Mouse (Mus musculus): ENCODE measurements at regions not wholly inside any gene's neighbourhood (a gene's known extent, or its start where the extent isn't known, plus 50 kb on each side); places are given as distances from the start of the nearest gene placed in this dataset.
A peak's percentile ranks its signal among the peaks of the same experiment; 100 is the strongest.

GRCm38 (mm10) chr1:125223370-125223769 is 212.2 kb downstream of the Actr3 start:
- Histone ChIP-seq H3K4me2 (ENCODE audit: low read depth, low read length) (no peak overlapping the region), H3K4me1 (ENCODE audit: insufficient read depth, low read length) (no peaks in the 10 kb centered on the region), H3K9me3 (ENCODE audit: low read length) (no peaks in the 10 kb centered on the region), H3K4me3 (ENCODE audit: low read length) (no peak overlapping the region), H3K27ac (no peak overlapping the region), H3K27me3 (ENCODE audit: insufficient read depth, low read length) (no peaks in the 10 kb centered on the region), H3K9ac (replicated peaks; ENCODE audit: low read length) (no peak overlapping the region), H3K36me3 (ENCODE audit: insufficient read depth, low read length) (no peaks in the 10 kb centered on the region)
- TF ChIP-seq CTCF (IDR thresholded peaks at IDR 0.05; ENCODE audit: low read depth) = no peak
- ATAC-seq (no peak), DNase-seq (ENCODE audit: low spot score) (no peak)
- 88% methylated on average over 10 of the region's 10 CpGs for WGBS

GRCm38 (mm10) chr1:125216192-125216591 is 219.3 kb downstream of the Actr3 start:
- peak; percentile 83 for DNase-seq (ENCODE audit: low spot score)
- Histone ChIP-seq H3K4me2 (ENCODE audit: low read depth, low read length) (no peak overlapping the region), H3K36me3 (ENCODE audit: insufficient read depth, low read length) (no peaks in the 10 kb centered on the region), H3K4me1 (ENCODE audit: insufficient read depth, low read length) (no peaks in the 10 kb centered on the region), H3K27me3 (ENCODE audit: insufficient read depth, low read length) (no peaks in the 10 kb centered on the region), H3K9me3 (ENCODE audit: low read length) (no peaks in the 10 kb centered on the region), H3K4me3 (ENCODE audit: low read length) (no peak overlapping the region), H3K9ac (replicated peaks; ENCODE audit: low read length) (no peak overlapping the region), H3K27ac (no peak overlapping the region)
- 45% methylated on average over 6 of the region's 6 CpGs for WGBS
- peak; percentile 89 for ATAC-seq
- TF ChIP-seq CTCF (IDR thresholded peaks at IDR 0.05; ENCODE audit: low read depth) = no peak

GRCm38 (mm10) chr1:125187091-125187490 is 248.4 kb downstream of the Actr3 start:
- Histone ChIP-seq H3K4me1 (ENCODE audit: insufficient read depth, low read length) (no peaks in the 10 kb centered on the region), H3K36me3 (ENCODE audit: insufficient read depth, low read length) (no peaks in the 10 kb centered on the region), H3K27me3 (ENCODE audit: insufficient read depth, low read length) (no peaks in the 10 kb centered on the region), H3K27ac (no peak overlapping the region), H3K4me3 (ENCODE audit: low read length) (no peak overlapping the region), H3K4me2 (ENCODE audit: low read depth, low read length) (no peak overlapping the region), H3K9ac (replicated peaks; ENCODE audit: low read length) (no peak overlapping the region), H3K9me3 (ENCODE audit: low read length) (no peaks in the 10 kb centered on the region)
- ATAC-seq = no peak
- DNase-seq (ENCODE audit: low spot score) = no peak
- WGBS = 53% methylated on average over 1 of the region's 1 CpGs
- no peak for TF ChIP-seq CTCF (IDR thresholded peaks at IDR 0.05; ENCODE audit: low read depth)

- no peak for ATAC-seq
These were observed 259.2 kb downstream of the Actr3 start for GRCm38 (mm10) chr1:125176124-125176937.

GRCm38 (mm10) chr1:125174725-125175124 is 260.8 kb downstream of the Actr3 start:
- WGBS = 92% methylated on average over 13 of the region's 13 CpGs
- no peak overlapping the region for H3K27ac ChIP-seq
- H3K36me3 ChIP-seq (ENCODE audit: insufficient read depth, low read length) = no peaks in the 10 kb centered on the region

More at GRCm38 (mm10) chr1:125176124-125176937, 259.2 kb downstream of the Actr3 start:
- H3K27me3 ChIP-seq (ENCODE audit: insufficient read depth, low read length) = no peaks in the 10 kb centered on the region
- no peak overlapping the region for H3K27ac ChIP-seq
- no peak overlapping the region for H3K4me2 ChIP-seq (ENCODE audit: low read depth, low read length)
- DNase-seq (ENCODE audit: low spot score) = no peak
- H3K9ac ChIP-seq (replicated peaks; ENCODE audit: low read length) = no peak overlapping the region
- H3K36me3 ChIP-seq (ENCODE audit: insufficient read depth, low read length) = no peaks in the 10 kb centered on the region
- no peaks in the 10 kb centered on the region for H3K4me1 ChIP-seq (ENCODE audit: insufficient read depth, low read length)
- no peaks in the 10 kb centered on the region for H3K9me3 ChIP-seq (ENCODE audit: low read length)
- H3K4me3 ChIP-seq (ENCODE audit: low read length) = no peak overlapping the region
- no peak for TF ChIP-seq CTCF (IDR thresholded peaks at IDR 0.05; ENCODE audit: low read depth)
- WGBS = 91% methylated on average over 15 of the region's 15 CpGs

GRCm38 (mm10) chr1:125172474-125172873 is 263.1 kb downstream of the Actr3 start:
- Histone ChIP-seq H3K9ac (replicated peaks; ENCODE audit: low read length) (no peak overlapping the region), H3K36me3 (ENCODE audit: insufficient read depth, low read length) (no peaks in the 10 kb centered on the region), H3K4me1 (ENCODE audit: insufficient read depth, low read length) (no peaks in the 10 kb centered on the region), H3K4me2 (ENCODE audit: low read depth, low read length) (no peak overlapping the region), H3K27ac (no peak overlapping the region), H3K4me3 (ENCODE audit: low read length) (no peak overlapping the region), H3K9me3 (ENCODE audit: low read length) (no peaks in the 10 kb centered on the region), H3K27me3 (ENCODE audit: insufficient read depth, low read length) (no peaks in the 10 kb centered on the region)
- no peak for DNase-seq (ENCODE audit: low spot score)
- WGBS = 46% methylated on average over 1 of the region's 1 CpGs
- ATAC-seq = no peak
- no peak for TF ChIP-seq CTCF (IDR thresholded peaks at IDR 0.05; ENCODE audit: low read depth)

More at GRCm38 (mm10) chr1:125174725-125175124, 260.8 kb downstream of the Actr3 start:
- Histone ChIP-seq H3K27me3 (ENCODE audit: insufficient read depth, low read length) (no peaks in the 10 kb centered on the region), H3K9me3 (ENCODE audit: low read length) (no peaks in the 10 kb centered on the region), H3K4me1 (ENCODE audit: insufficient read depth, low read length) (no peaks in the 10 kb centered on the region), H3K4me2 (ENCODE audit: low read depth, low read length) (no peak overlapping the region), H3K4me3 (ENCODE audit: low read length) (no peak overlapping the region), H3K9ac (replicated peaks; ENCODE audit: low read length) (no peak overlapping the region)
- ATAC-seq (no peak), DNase-seq (ENCODE audit: low spot score) (no peak)
- TF ChIP-seq CTCF (IDR thresholded peaks at IDR 0.05; ENCODE audit: low read depth) = no peak

GRCm38 (mm10) chr1:125165226-125165625 is 270.3 kb downstream of the Actr3 start:
- Histone ChIP-seq H3K4me3 (ENCODE audit: low read length) (no peak overlapping the region), H3K9me3 (ENCODE audit: low read length) (no peaks in the 10 kb centered on the region), H3K4me1 (ENCODE audit: insufficient read depth, low read length) (no peaks in the 10 kb centered on the region), H3K9ac (replicated peaks; ENCODE audit: low read length) (no peak overlapping the region), H3K27me3 (ENCODE audit: insufficient read depth, low read length) (no peaks in the 10 kb centered on the region), H3K36me3 (ENCODE audit: insufficient read depth, low read length) (no peaks in the 10 kb centered on the region), H3K4me2 (ENCODE audit: low read depth, low read length) (no peak overlapping the region), H3K27ac (no peak overlapping the region)
- no peak for TF ChIP-seq CTCF (IDR thresholded peaks at IDR 0.05; ENCODE audit: low read depth)
- no peak for DNase-seq (ENCODE audit: low spot score)
- ATAC-seq = no peak
- WGBS = 92% methylated on average over 1 of the region's 1 CpGs

Measured in hindbrain, postnatal 0 days (tissue).